Mouse (Mus musculus): Measurements from ENCODE around the gene Map2. TPM values are rescaled to one million over a fixed set of nuclear protein-coding genes. Genes with fewer than 3 reads are reported as not detected.

Gene Map2
- polyA plus RNA-seq, 1 experiment = 8.7 TPM

- TF ChIP-seq POLR2A (IDR thresholded peaks at IDR 0.05; ENCODE audit: borderline replicate concordance, extremely low read depth, low read depth, low read length) (no peak), CTCF (IDR thresholded peaks at IDR 0.05; ENCODE audit: insufficient read depth, low read length) (no peak)
- WGBS = 68% methylated on average over 9 of the region's 9 CpGs
Measured at GRCm38 (mm10) chr1:66363285-66363684, 188.2 kb downstream of the Map2 start.

GRCm38 (mm10) chr1:66364386-66364785, 189.3 kb downstream of the Map2 start:
- 86% methylated on average over 2 of the region's 2 CpGs for WGBS
- DNase-seq = no peak
- Histone ChIP-seq H3K4me3 (replicated peaks; ENCODE audit: extremely low read depth, low read depth, low read length) (no peak overlapping the region), H3K4me1 (ENCODE audit: control insufficient read depth, insufficient read depth, low read length) (no peaks in the 10 kb centered on the region)
- no peak for TF ChIP-seq POLR2A (IDR thresholded peaks at IDR 0.05; ENCODE audit: borderline replicate concordance, extremely low read depth, low read depth, low read length)
- TF ChIP-seq CTCF (IDR thresholded peaks at IDR 0.05; ENCODE audit: insufficient read depth, low read length) = no peak

More at GRCm38 (mm10) chr1:66363285-66363684, 188.2 kb downstream of the Map2 start:
- H3K4me1 ChIP-seq (ENCODE audit: control insufficient read depth, insufficient read depth, low read length) = no peaks in the 10 kb centered on the region
- H3K4me3 ChIP-seq (replicated peaks; ENCODE audit: extremely low read depth, low read depth, low read length) = no peak overlapping the region
- DNase-seq = no peak

- no peak for DNase-seq
- 55% methylated on average over 4 of the region's 4 CpGs for WGBS
- no peak for TF ChIP-seq POLR2A (IDR thresholded peaks at IDR 0.05; ENCODE audit: borderline replicate concordance, extremely low read depth, low read depth, low read length)
- TF ChIP-seq CTCF (IDR thresholded peaks at IDR 0.05; ENCODE audit: insufficient read depth, low read length) = no peak
Measured at GRCm38 (mm10) chr1:66365600-66365999, 190.5 kb downstream of the Map2 start.

GRCm38 (mm10) chr1:66369486-66369885, 194.4 kb downstream of the Map2 start:
- no peak for DNase-seq
- no peak overlapping the region for H3K4me3 ChIP-seq (replicated peaks; ENCODE audit: extremely low read depth, low read depth, low read length)
- no peaks in the 10 kb centered on the region for H3K4me1 ChIP-seq (ENCODE audit: control insufficient read depth, insufficient read depth, low read length)
- 80% methylated on average over 7 of the region's 7 CpGs for WGBS
- TF ChIP-seq CTCF (IDR thresholded peaks at IDR 0.05; ENCODE audit: insufficient read depth, low read length) (no peak), POLR2A (IDR thresholded peaks at IDR 0.05; ENCODE audit: borderline replicate concordance, extremely low read depth, low read depth, low read length) (no peak)

More at GRCm38 (mm10) chr1:66365600-66365999, 190.5 kb downstream of the Map2 start:
- H3K4me1 ChIP-seq (ENCODE audit: control insufficient read depth, insufficient read depth, low read length) = no peaks in the 10 kb centered on the region
- no peak overlapping the region for H3K4me3 ChIP-seq (replicated peaks; ENCODE audit: extremely low read depth, low read depth, low read length)

GRCm38 (mm10) chr1:66371371-66371770, 196.3 kb downstream of the Map2 start:
- 73% methylated on average over 2 of the region's 2 CpGs for WGBS
- TF ChIP-seq POLR2A (IDR thresholded peaks at IDR 0.05; ENCODE audit: borderline replicate concordance, extremely low read depth, low read depth, low read length) = no peak
- TF ChIP-seq CTCF (IDR thresholded peaks at IDR 0.05; ENCODE audit: insufficient read depth, low read length) = no peak
- DNase-seq = no peak
- Histone ChIP-seq H3K4me3 (replicated peaks; ENCODE audit: extremely low read depth, low read depth, low read length) (no peak overlapping the region), H3K4me1 (ENCODE audit: control insufficient read depth, insufficient read depth, low read length) (no peaks in the 10 kb centered on the region)

GRCm38 (mm10) chr1:66386321-66386720, 211.2 kb downstream of the Map2 start:
- no peak for TF ChIP-seq CTCF (IDR thresholded peaks at IDR 0.05; ENCODE audit: insufficient read depth, low read length)
- TF ChIP-seq POLR2A (IDR thresholded peaks at IDR 0.05; ENCODE audit: borderline replicate concordance, extremely low read depth, low read depth, low read length) = no peak
- H3K4me1 ChIP-seq (ENCODE audit: control insufficient read depth, insufficient read depth, low read length) = no peaks in the 10 kb centered on the region
- no peak for DNase-seq
- no peak overlapping the region for H3K4me3 ChIP-seq (replicated peaks; ENCODE audit: extremely low read depth, low read depth, low read length)
- 94% methylated on average over 4 of the region's 4 CpGs for WGBS

- TF ChIP-seq CTCF (IDR thresholded peaks at IDR 0.05; ENCODE audit: insufficient read depth, low read length) (no peak), POLR2A (IDR thresholded peaks at IDR 0.05; ENCODE audit: borderline replicate concordance, extremely low read depth, low read depth, low read length) (no peak)
- Histone ChIP-seq H3K4me3 (replicated peaks; ENCODE audit: extremely low read depth, low read depth, low read length) (no peak overlapping the region), H3K4me1 (ENCODE audit: control insufficient read depth, insufficient read depth, low read length) (no peaks in the 10 kb centered on the region)
- 82% methylated on average over 10 of the region's 10 CpGs for WGBS
- DNase-seq = no peak
Measured at GRCm38 (mm10) chr1:66386751-66387452, 211.8 kb downstream of the Map2 start.

GRCm38 (mm10) chr1:66388561-66388960, 213.5 kb downstream of the Map2 start:
- 74% methylated on average over 8 of the region's 8 CpGs for whole genome bisulfite sequencing
- no peaks in the 10 kb centered on the region for H3K4me1 ChIP-seq (ENCODE audit: control insufficient read depth, insufficient read depth, low read length)
- TF ChIP-seq CTCF (IDR thresholded peaks at IDR 0.05; ENCODE audit: insufficient read depth, low read length) = no peak
- TF ChIP-seq POLR2A (IDR thresholded peaks at IDR 0.05; ENCODE audit: borderline replicate concordance, extremely low read depth, low read depth, low read length) = no peak
- DNase-seq = no peak
- H3K4me3 ChIP-seq (replicated peaks; ENCODE audit: extremely low read depth, low read depth, low read length) = no peak overlapping the region

- TF ChIP-seq CTCF (IDR thresholded peaks at IDR 0.05; ENCODE audit: insufficient read depth, low read length) = no peak
- TF ChIP-seq POLR2A (IDR thresholded peaks at IDR 0.05; ENCODE audit: borderline replicate concordance, extremely low read depth, low read depth, low read length) = no peak
- DNase-seq = no peak
- WGBS = 39% methylated on average over 8 of the region's 8 CpGs
- H3K4me3 ChIP-seq (replicated peaks; ENCODE audit: extremely low read depth, low read depth, low read length) = no peak overlapping the region
- no peaks in the 10 kb centered on the region for H3K4me1 ChIP-seq (ENCODE audit: control insufficient read depth, insufficient read depth, low read length)
Measured at GRCm38 (mm10) chr1:66394944-66395637, 220.0 kb downstream of the Map2 start.

GRCm38 (mm10) chr1:66395826-66396225, 220.8 kb downstream of the Map2 start:
- 80% methylated on average over 2 of the region's 2 CpGs for WGBS

More at GRCm38 (mm10) chr1:66395826-66396225, 220.8 kb downstream of the Map2 start:
- Histone ChIP-seq H3K4me3 (replicated peaks; ENCODE audit: extremely low read depth, low read depth, low read length) (no peak overlapping the region), H3K4me1 (ENCODE audit: control insufficient read depth, insufficient read depth, low read length) (no peaks in the 10 kb centered on the region)
- DNase-seq = no peak
- TF ChIP-seq POLR2A (IDR thresholded peaks at IDR 0.05; ENCODE audit: borderline replicate concordance, extremely low read depth, low read depth, low read length) (no peak), CTCF (IDR thresholded peaks at IDR 0.05; ENCODE audit: insufficient read depth, low read length) (no peak)

Data from lung, adult 2 months (tissue).